Mouse (Mus musculus): Measurements from ENCODE around the gene Hipk2. TPM values are rescaled to one million over a fixed set of nuclear protein-coding genes. Genes with fewer than 3 reads are reported as not detected.

Gene Hipk2
- polyA plus RNA-seq, 1 experiment from 2014 or later, result 21.8 TPM

- DNase-seq (ENCODE audit: low spot score), result no peak
- Histone ChIP-seq H3K36me3 (peaks cover 6% of the 10 kb centered on the region; the same call in 1 of the 2 replicates), H3K9me3 (replicated peaks) (no peaks in the 10 kb centered on the region), H3K4me1 (peaks cover 9% of the 10 kb centered on the region), H3K27ac (no peak overlapping the region), H3K4me3 (no peak overlapping the region), H3K27me3 (ENCODE audit: low read depth, poor library complexity, severe bottlenecking) (no peaks in the 10 kb centered on the region)
- 89% methylated on average over 6 of the region's 6 CpGs for WGBS
Observed at GRCm38 (mm10) chr6:38759922-38760620, 115.9 kb downstream of the Hipk2 start.

GRCm38 (mm10) chr6:38759186-38759585 is 116.8 kb downstream of the Hipk2 start:
- no peak for DNase-seq (ENCODE audit: low spot score)
- Histone ChIP-seq H3K4me3 (no peak overlapping the region), H3K27ac (no peak overlapping the region), H3K36me3 (peaks cover 6% of the 10 kb centered on the region; the same call in 1 of the 2 replicates), H3K9me3 (replicated peaks) (no peaks in the 10 kb centered on the region), H3K27me3 (ENCODE audit: low read depth, poor library complexity, severe bottlenecking) (no peaks in the 10 kb centered on the region), H3K4me1 (peaks cover 9% of the 10 kb centered on the region)
- 88% methylated on average over 3 of the region's 3 CpGs for WGBS

DNA sequence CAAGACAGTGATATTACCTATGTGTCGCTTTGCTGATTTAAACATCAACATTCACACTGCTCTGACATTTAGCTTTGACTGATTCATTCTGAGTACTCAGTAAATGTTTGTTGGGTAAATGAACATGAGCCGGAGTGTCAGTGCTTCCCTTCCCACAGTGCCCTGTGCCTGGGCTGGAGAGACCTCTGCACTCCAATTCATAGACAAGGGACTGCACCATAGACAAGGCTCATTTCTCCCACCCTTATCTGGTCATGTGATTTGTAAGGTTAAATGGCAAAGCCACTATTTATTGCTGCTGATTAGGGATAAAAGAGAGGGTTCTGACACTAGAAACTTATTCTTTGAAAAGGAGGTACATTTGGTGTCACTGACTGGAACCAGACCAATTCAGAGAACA is 118.4 kb downstream of the Hipk2 start:
- Histone ChIP-seq H3K4me3 (no peak overlapping the region), H3K4me1 (peaks cover 9% of the 10 kb centered on the region), H3K9me3 (replicated peaks) (no peaks in the 10 kb centered on the region), H3K27ac (no peak overlapping the region), H3K36me3 (0 out of 2 replicates have a peak, but pooled peaks cover 8% of the 10 kb centered on the region), H3K27me3 (ENCODE audit: low read depth, poor library complexity, severe bottlenecking) (no peaks in the 10 kb centered on the region)
- DNase-seq (ENCODE audit: low spot score), result no peak
- WGBS, result 89% methylated on average over 2 of the region's 2 CpGs

- H3K27ac ChIP-seq, result no peak overlapping the region
- no peaks in the 10 kb centered on the region for H3K9me3 ChIP-seq (replicated peaks)
- no peaks in the 10 kb centered on the region for H3K27me3 ChIP-seq (ENCODE audit: low read depth, poor library complexity, severe bottlenecking)
- no peak overlapping the region for H3K4me3 ChIP-seq
- H3K4me1 ChIP-seq, result peaks cover 8% of the 10 kb centered on the region
- H3K36me3 ChIP-seq, result 0 out of 2 replicates have a peak, but pooled peaks cover 8% of the 10 kb centered on the region
- DNase-seq (ENCODE audit: low spot score), result no peak
- 93% methylated on average over 4 of the region's 4 CpGs for WGBS
Observed at GRCm38 (mm10) chr6:38756968-38757367, 119.0 kb downstream of the Hipk2 start.

GRCm38 (mm10) chr6:38755961-38756360 is 120.0 kb downstream of the Hipk2 start:
- H3K4me1 ChIP-seq, result no peaks in the 10 kb centered on the region; the same call in 1 of the 2 replicates
- no peak for DNase-seq (ENCODE audit: low spot score)

GRCm38 (mm10) chr6:38755188-38755587 is 120.8 kb downstream of the Hipk2 start:
- H3K4me3 ChIP-seq, result no peak overlapping the region
- 90% methylated on average over 2 of the region's 2 CpGs for WGBS
- no peak overlapping the region for H3K27ac ChIP-seq
- no peaks in the 10 kb centered on the region for H3K27me3 ChIP-seq (ENCODE audit: low read depth, poor library complexity, severe bottlenecking)
- H3K9me3 ChIP-seq (replicated peaks), result no peaks in the 10 kb centered on the region
- H3K4me1 ChIP-seq, result no peaks in the 10 kb centered on the region
- H3K36me3 ChIP-seq, result 0 out of 2 replicates have a peak, but pooled peaks cover 5% of the 10 kb centered on the region
- no peak for DNase-seq (ENCODE audit: low spot score)

More at GRCm38 (mm10) chr6:38755961-38756360, 120.0 kb downstream of the Hipk2 start:
- Histone ChIP-seq H3K4me3 (no peak overlapping the region), H3K9me3 (replicated peaks) (no peaks in the 10 kb centered on the region), H3K27me3 (ENCODE audit: low read depth, poor library complexity, severe bottlenecking) (no peaks in the 10 kb centered on the region), H3K36me3 (0 out of 2 replicates have a peak, but pooled peaks cover 5% of the 10 kb centered on the region), H3K27ac (no peak overlapping the region)
- WGBS, result 78% methylated on average over 2 of the region's 2 CpGs

GRCm38 (mm10) chr6:38753729-38754128 is 122.2 kb downstream of the Hipk2 start:
- Histone ChIP-seq H3K4me3 (no peak overlapping the region), H3K36me3 (0 out of 2 replicates have a peak, but pooled peaks cover 5% of the 10 kb centered on the region), H3K27me3 (ENCODE audit: low read depth, poor library complexity, severe bottlenecking) (no peaks in the 10 kb centered on the region), H3K4me1 (peaks cover 5% of the 10 kb centered on the region), H3K27ac (no peak overlapping the region), H3K9me3 (replicated peaks) (no peaks in the 10 kb centered on the region)
- 91% methylated on average over 2 of the region's 2 CpGs for WGBS
- DNase-seq (ENCODE audit: low spot score), result no peak

DNA sequence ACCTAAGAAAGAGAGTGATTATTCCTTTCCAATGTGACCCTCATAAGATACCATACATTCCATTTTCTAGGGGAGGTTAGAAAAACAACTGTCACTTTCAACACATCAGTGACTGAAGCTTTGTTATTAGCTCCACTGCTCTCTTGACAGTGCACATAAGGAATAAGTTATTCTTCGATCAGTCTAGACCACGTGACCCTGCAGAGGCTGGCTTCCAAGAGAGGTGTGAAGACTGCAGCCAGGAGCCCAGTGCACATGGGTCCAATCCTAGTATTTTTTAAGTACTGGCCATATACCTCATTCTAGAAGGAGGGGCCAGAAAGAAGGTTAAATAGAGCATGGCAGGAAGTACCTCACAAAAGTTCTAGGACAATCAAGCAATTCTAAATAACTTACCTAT is 122.9 kb downstream of the Hipk2 start:
- H3K9me3 ChIP-seq (replicated peaks), result no peaks in the 10 kb centered on the region
- peaks cover 12% of the 10 kb centered on the region for H3K4me1 ChIP-seq
- no peaks in the 10 kb centered on the region for H3K27me3 ChIP-seq (ENCODE audit: low read depth, poor library complexity, severe bottlenecking)
- H3K36me3 ChIP-seq, result 0 out of 2 replicates have a peak, but pooled peaks cover 5% of the 10 kb centered on the region
- DNase-seq (ENCODE audit: low spot score), result no peak
- no peak overlapping the region for H3K27ac ChIP-seq
- WGBS, result 73% methylated on average over 2 of the region's 2 CpGs
- H3K4me3 ChIP-seq, result no peak overlapping the region

DNA sequence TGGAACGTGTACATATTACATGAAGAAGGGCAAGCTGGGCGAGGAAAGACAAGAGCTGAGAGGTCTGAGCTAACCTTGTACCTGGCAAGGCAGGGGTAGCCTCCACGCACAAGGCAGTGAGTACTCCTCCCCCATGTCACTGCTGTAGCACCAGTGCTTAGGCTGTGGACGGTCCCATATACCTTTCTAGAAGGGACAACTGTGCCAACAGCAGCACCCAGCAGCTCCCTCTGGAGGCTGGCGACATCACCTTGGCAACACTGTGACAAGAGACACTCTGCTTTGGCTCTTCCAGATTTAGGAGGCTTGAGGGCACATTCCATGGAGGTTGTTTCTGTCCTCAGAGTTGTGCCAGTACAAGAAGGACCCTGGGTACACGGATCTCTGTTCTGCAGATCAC is 123.5 kb downstream of the Hipk2 start:
- WGBS, result 93% methylated on average over 6 of the region's 6 CpGs
- H3K9me3 ChIP-seq (replicated peaks), result no peaks in the 10 kb centered on the region
- no peak for DNase-seq (ENCODE audit: low spot score)

GRCm38 (mm10) chr6:38748037-38748436 is 127.9 kb downstream of the Hipk2 start:
- no peaks in the 10 kb centered on the region for H3K27me3 ChIP-seq (ENCODE audit: low read depth, poor library complexity, severe bottlenecking)
- peaks cover 18% of the 10 kb centered on the region for H3K4me1 ChIP-seq
- H3K4me3 ChIP-seq, result no peak overlapping the region
- no peak overlapping the region for H3K27ac ChIP-seq
- H3K36me3 ChIP-seq, result peaks cover 43% of the 10 kb centered on the region
- no peak for DNase-seq (ENCODE audit: low spot score)
- no peaks in the 10 kb centered on the region for H3K9me3 ChIP-seq (replicated peaks)
- 75% methylated on average over 4 of the region's 4 CpGs for WGBS

More for the DNA sequence above, 123.5 kb downstream of the Hipk2 start:
- H3K36me3 ChIP-seq, result 0 out of 2 replicates have a peak, but pooled peaks cover 5% of the 10 kb centered on the region
- H3K27me3 ChIP-seq (ENCODE audit: low read depth, poor library complexity, severe bottlenecking), result no peaks in the 10 kb centered on the region
- H3K4me1 ChIP-seq, result peaks cover 15% of the 10 kb centered on the region
- H3K4me3 ChIP-seq, result no peak overlapping the region
- no peak overlapping the region for H3K27ac ChIP-seq

- 95% methylated on average over 7 of the region's 7 CpGs for WGBS
- no peaks in the 10 kb centered on the region for H3K27me3 ChIP-seq (ENCODE audit: low read depth, poor library complexity, severe bottlenecking)
- no peaks in the 10 kb centered on the region for H3K9me3 ChIP-seq (replicated peaks)
- no peak for DNase-seq (ENCODE audit: low spot score)
- H3K36me3 ChIP-seq, result peaks cover 88% of the 10 kb centered on the region
- H3K4me3 ChIP-seq, result no peak overlapping the region
- peaks cover 9% of the 10 kb centered on the region for H3K4me1 ChIP-seq
- no peak overlapping the region for H3K27ac ChIP-seq
Observed at GRCm38 (mm10) chr6:38743351-38743750, 132.6 kb downstream of the Hipk2 start.

GRCm38 (mm10) chr6:38742441-38742840 is 133.5 kb downstream of the Hipk2 start:
- 95% methylated on average over 3 of the region's 3 CpGs for WGBS
- Histone ChIP-seq H3K27me3 (ENCODE audit: low read depth, poor library complexity, severe bottlenecking) (no peaks in the 10 kb centered on the region), H3K4me1 (0 out of 2 replicates have a peak, but pooled peaks cover 2% of the 10 kb centered on the region), H3K9me3 (replicated peaks) (no peaks in the 10 kb centered on the region), H3K36me3 (peaks cover 97% of the 10 kb centered on the region), H3K4me3 (no peak overlapping the region), H3K27ac (no peak overlapping the region)
- DNase-seq (ENCODE audit: low spot score), result no peak

GRCm38 (mm10) chr6:38741024-38741423 is 134.9 kb downstream of the Hipk2 start:
- no peaks in the 10 kb centered on the region for H3K27me3 ChIP-seq (ENCODE audit: low read depth, poor library complexity, severe bottlenecking)
- 93% methylated on average over 3 of the region's 3 CpGs for WGBS
- peaks cover 99% of the 10 kb centered on the region for H3K36me3 ChIP-seq
- no peak for DNase-seq (ENCODE audit: low spot score)
- no peak overlapping the region for H3K27ac ChIP-seq
- H3K9me3 ChIP-seq (replicated peaks), result no peaks in the 10 kb centered on the region
- no peak overlapping the region for H3K4me3 ChIP-seq
- H3K4me1 ChIP-seq, result no peaks in the 10 kb centered on the region
